Mouse (Mus musculus) cerebellum, adult 2 months (tissue): ENCODE results near the gene Tbc1d22a. TPM values are rescaled to one million over a fixed set of nuclear protein-coding genes. Genes with fewer than 3 reads are reported as not detected.

Source experiments
- DNase-seq, 2 experiments: peaks; one replicate each; pipeline ENCODE4 v3.0.0; 2021
- H3K27ac ChIP-seq: fragments of 200-500 bp; 2 replicates; pipeline ENCODE4 v1.5.1; 2012; ENCODE audit warnings: low read length, control low read depth, inconsistent platforms; ENCODE audit not compliant: insufficient read depth
- H3K27me3 ChIP-seq: fragments of 200-500 bp; 2 replicates; pipeline ENCODE4 v1.6.1; 2012; ENCODE audit warnings: inconsistent platforms, mild to moderate bottlenecking, low read length, moderate library complexity; ENCODE audit not compliant: control insufficient read depth, insufficient read depth
- H3K4me1 ChIP-seq: fragments of 200-500 bp; 2 replicates; pipeline ENCODE4 v1.6.1; 2011; ENCODE audit warnings: low read length; ENCODE audit not compliant: control insufficient read depth, insufficient read depth
- H3K4me3 ChIP-seq: fragments of 200-500 bp; replicated peaks from 2 replicates; pipeline ENCODE3; 2011; ENCODE audit warnings: mild to moderate bottlenecking, low read depth, low read length, control low read depth; ENCODE audit not compliant: insufficient read depth
- CTCF ChIP-seq: fragments of 200-500 bp; IDR thresholded peaks from 2 replicates; pipeline ENCODE4 v1.5.1; 2011; ENCODE audit warnings: low read depth, mild to moderate bottlenecking, control low read depth, low read length, moderate library complexity, borderline replicate concordance; ENCODE audit not compliant: insufficient read depth
- POLR2A ChIP-seq: fragments of 200-500 bp; IDR thresholded peaks from 2 replicates; pipeline ENCODE4 v1.6.1; 2011; ENCODE audit warnings: low read length, control low read depth, borderline replicate concordance; ENCODE audit not compliant: insufficient read depth
- WGBS: fragments of 180-500 bp; shearing (Covaris S2); methylation state at CpG from one replicate; pipeline ENCODE4 v1.1.7; 2018; 5-methylcytosine and 5-hydroxymethylcytosine counted together
- polyA plus RNA-seq: library from polyadenylated mRNA; depleted of rRNA; stranded (reverse); fragments of >200 nt; gene quantifications from 2 replicates; pipeline ENCODE4 v1.2.3, GENCODE M21; 2012

Gene Tbc1d22a
- polyA plus RNA-seq, 1 experiment: 23.3 TPM

- Histone ChIP-seq H3K27me3 (no peaks in the 10 kb centered on the region), H3K27ac (no peak overlapping the region), H3K4me3 (no peak overlapping the region), H3K4me1 (peaks cover 18% of the 10 kb centered on the region)
- no peak for TF ChIP-seq CTCF
- TF ChIP-seq POLR2A: no peak
- no peak for DNase-seq
- 93% methylated on average over 5 of the region's 5 CpGs for WGBS
Measured at GRCm38 (mm10) chr15:86383278-86383677, 169.0 kb downstream of the Tbc1d22a start.

GRCm38 (mm10) chr15:86385436-86385835 is 171.2 kb downstream of the Tbc1d22a start:
- TF ChIP-seq CTCF (no peak), POLR2A (no peak)
- DNase-seq: peak; percentile 49
- WGBS: 2% methylated on average over 2 of the region's 2 CpGs
- H3K4me1 ChIP-seq: peaks cover 23% of the 10 kb centered on the region
- no peaks in the 10 kb centered on the region for H3K27me3 ChIP-seq
- no peak overlapping the region for H3K4me3 ChIP-seq
- no peak overlapping the region for H3K27ac ChIP-seq

DNA sequence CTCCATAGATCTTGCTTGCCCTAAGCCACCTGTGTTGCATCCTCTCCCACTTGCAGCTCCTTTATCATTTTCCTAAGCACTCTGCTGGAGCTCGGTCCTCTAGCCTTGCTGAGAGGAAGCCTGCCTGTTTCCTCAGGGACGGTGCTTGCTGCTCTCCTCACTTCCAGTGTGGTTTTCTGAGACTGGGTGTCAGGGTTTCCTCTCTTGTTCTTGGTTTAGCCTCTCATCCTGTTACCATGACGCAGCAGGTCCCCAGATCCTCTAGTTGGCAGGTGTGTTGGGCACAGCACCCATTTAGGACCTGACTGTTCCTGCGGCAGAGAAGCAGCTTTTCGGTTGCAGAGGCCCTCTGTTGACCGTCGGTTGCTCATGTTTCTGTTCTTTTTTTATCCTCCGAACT is 172.1 kb downstream of the Tbc1d22a start:
- TF ChIP-seq POLR2A: no peak
- no peak for TF ChIP-seq CTCF
- H3K27ac ChIP-seq: no peak overlapping the region
- H3K4me3 ChIP-seq: no peak overlapping the region
- no peak for DNase-seq
- WGBS: 86% methylated on average over 8 of the region's 8 CpGs
- peaks cover 23% of the 10 kb centered on the region for H3K4me1 ChIP-seq
- no peaks in the 10 kb centered on the region for H3K27me3 ChIP-seq

GRCm38 (mm10) chr15:86388597-86388996 is 174.3 kb downstream of the Tbc1d22a start:
- H3K27ac ChIP-seq: no peak overlapping the region
- H3K4me3 ChIP-seq: no peak overlapping the region
- peaks cover 23% of the 10 kb centered on the region for H3K4me1 ChIP-seq
- TF ChIP-seq CTCF (no peak), POLR2A (no peak)
- WGBS: 63% methylated on average over 3 of the region's 3 CpGs
- no peak for DNase-seq
- no peaks in the 10 kb centered on the region for H3K27me3 ChIP-seq

GRCm38 (mm10) chr15:86404866-86405265 is 190.6 kb downstream of the Tbc1d22a start:
- H3K4me3 ChIP-seq: no peak overlapping the region
- no peaks in the 10 kb centered on the region; the same call in 1 of the 2 replicates for H3K4me1 ChIP-seq
- no peak overlapping the region for H3K27ac ChIP-seq
- no peaks in the 10 kb centered on the region for H3K27me3 ChIP-seq
- TF ChIP-seq POLR2A (no peak), CTCF (no peak)
- 54% methylated on average over 5 of the region's 5 CpGs for WGBS
- DNase-seq: no peak

DNA sequence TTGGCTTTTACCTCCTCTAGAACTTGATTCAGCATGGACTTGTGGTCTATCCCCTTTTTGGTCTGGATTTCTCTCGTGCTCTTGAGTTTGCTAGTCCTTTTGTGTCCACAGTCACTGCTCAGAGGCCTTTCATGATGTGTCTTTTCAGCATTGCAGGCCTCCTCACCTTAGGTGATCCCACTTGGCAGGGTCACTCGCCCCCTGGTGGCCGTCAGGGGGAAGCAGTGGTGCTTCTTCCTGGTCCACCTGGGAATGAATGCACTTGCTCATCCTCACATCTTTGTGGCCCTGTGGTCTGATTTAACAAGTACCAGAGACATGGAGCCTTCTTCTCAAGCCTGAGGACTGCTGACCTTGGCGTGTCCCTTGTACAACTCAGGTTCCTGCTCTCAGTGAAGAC is 191.3 kb downstream of the Tbc1d22a start:
- 35% methylated on average over 4 of the region's 4 CpGs for WGBS
- Histone ChIP-seq H3K4me1 (no peaks in the 10 kb centered on the region; the same call in 1 of the 2 replicates), H3K4me3 (no peak overlapping the region), H3K27ac (no peak overlapping the region), H3K27me3 (no peaks in the 10 kb centered on the region)
- TF ChIP-seq CTCF: peak; percentile 95
- TF ChIP-seq POLR2A: no peak
- DNase-seq: peak; percentile 61 to 69

GRCm38 (mm10) chr15:86409352-86409751 is 195.1 kb downstream of the Tbc1d22a start:
- 86% methylated on average over 5 of the region's 5 CpGs for WGBS
- TF ChIP-seq CTCF (peak; percentile 36; the same call in 1 of the 2 replicates), POLR2A (no peak)
- Histone ChIP-seq H3K4me3 (no peak overlapping the region), H3K4me1 (no peaks in the 10 kb centered on the region; the same call in 1 of the 2 replicates), H3K27me3 (no peaks in the 10 kb centered on the region), H3K27ac (no peak overlapping the region)
- DNase-seq: no peak

- no peak overlapping the region for H3K27ac ChIP-seq
- H3K4me3 ChIP-seq: no peak overlapping the region
- TF ChIP-seq CTCF: no peak
- TF ChIP-seq POLR2A: no peak
- H3K4me1 ChIP-seq: no peaks in the 10 kb centered on the region
- DNase-seq: no peak
- WGBS: 84% methylated on average over 5 of the region's 5 CpGs
- no peaks in the 10 kb centered on the region for H3K27me3 ChIP-seq
Measured at GRCm38 (mm10) chr15:86411532-86412080, 197.3 kb downstream of the Tbc1d22a start.
